Mouse (Mus musculus): ENCODE results near the gene Aatf. TPM values are rescaled to one million over a fixed set of nuclear protein-coding genes. Genes with fewer than 3 reads are reported as not detected.
A peak's percentile ranks its signal among the peaks of the same experiment; 100 is the strongest.

Aatf gene
- polyA plus RNA-seq, 1 experiment from 2014 or later: 56.9 TPM

DNA sequence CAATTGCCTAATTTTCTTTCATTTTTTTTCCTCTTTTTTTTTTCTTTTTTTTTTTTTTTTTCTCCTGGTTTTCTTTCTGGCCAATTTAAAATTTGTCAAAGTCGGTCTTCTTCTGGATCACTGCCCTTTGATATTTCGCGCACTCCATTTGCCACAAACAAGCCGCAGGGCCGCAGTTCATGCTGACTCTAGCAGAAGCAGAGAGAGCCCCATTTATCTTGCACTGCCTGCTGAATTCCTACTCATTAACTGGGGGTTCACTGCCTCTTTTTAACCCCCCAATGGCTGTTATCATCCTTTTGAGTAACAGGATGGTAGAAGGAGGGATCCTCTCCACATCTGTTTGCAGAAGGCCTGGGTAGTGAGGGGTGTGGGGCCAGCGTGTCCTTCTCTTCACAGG is 129.4 kb downstream of the Aatf start:
- no peak for ATAC-seq (ENCODE audit: low FRiP score)
- no peak overlapping the region for H3K9ac ChIP-seq
- H3K4me1 ChIP-seq (replicated peaks): peaks cover 43% of the 10 kb centered on the region
- WGBS: 39% methylated on average over 6 of the region's 6 CpGs
- H3K27ac ChIP-seq: peak overlapping the region; percentile 72
- H3K4me3 ChIP-seq: no peak overlapping the region
- H3K9me3 ChIP-seq: no peaks in the 10 kb centered on the region
- no peaks in the 10 kb centered on the region; the same call in 1 of the 2 replicates for H3K36me3 ChIP-seq
- no peak overlapping the region for H3K4me2 ChIP-seq
- H3K27me3 ChIP-seq: no peaks in the 10 kb centered on the region

- peaks cover 35% of the 10 kb centered on the region for H3K4me1 ChIP-seq (replicated peaks)
- no peak overlapping the region for H3K4me2 ChIP-seq
- no peak overlapping the region for H3K9ac ChIP-seq
- H3K9me3 ChIP-seq: no peaks in the 10 kb centered on the region
- H3K27ac ChIP-seq: peak overlapping the region; percentile 72
- ATAC-seq (ENCODE audit: low FRiP score): no peak
- no peaks in the 10 kb centered on the region; the same call in 1 of the 2 replicates for H3K36me3 ChIP-seq
- 30% methylated on average over 13 of the region's 13 CpGs for WGBS
- no peak overlapping the region for H3K4me3 ChIP-seq
- H3K27me3 ChIP-seq: no peaks in the 10 kb centered on the region
Observed at GRCm38 (mm10) chr11:84382450-84382849, 130.9 kb downstream of the Aatf start.

DNA sequence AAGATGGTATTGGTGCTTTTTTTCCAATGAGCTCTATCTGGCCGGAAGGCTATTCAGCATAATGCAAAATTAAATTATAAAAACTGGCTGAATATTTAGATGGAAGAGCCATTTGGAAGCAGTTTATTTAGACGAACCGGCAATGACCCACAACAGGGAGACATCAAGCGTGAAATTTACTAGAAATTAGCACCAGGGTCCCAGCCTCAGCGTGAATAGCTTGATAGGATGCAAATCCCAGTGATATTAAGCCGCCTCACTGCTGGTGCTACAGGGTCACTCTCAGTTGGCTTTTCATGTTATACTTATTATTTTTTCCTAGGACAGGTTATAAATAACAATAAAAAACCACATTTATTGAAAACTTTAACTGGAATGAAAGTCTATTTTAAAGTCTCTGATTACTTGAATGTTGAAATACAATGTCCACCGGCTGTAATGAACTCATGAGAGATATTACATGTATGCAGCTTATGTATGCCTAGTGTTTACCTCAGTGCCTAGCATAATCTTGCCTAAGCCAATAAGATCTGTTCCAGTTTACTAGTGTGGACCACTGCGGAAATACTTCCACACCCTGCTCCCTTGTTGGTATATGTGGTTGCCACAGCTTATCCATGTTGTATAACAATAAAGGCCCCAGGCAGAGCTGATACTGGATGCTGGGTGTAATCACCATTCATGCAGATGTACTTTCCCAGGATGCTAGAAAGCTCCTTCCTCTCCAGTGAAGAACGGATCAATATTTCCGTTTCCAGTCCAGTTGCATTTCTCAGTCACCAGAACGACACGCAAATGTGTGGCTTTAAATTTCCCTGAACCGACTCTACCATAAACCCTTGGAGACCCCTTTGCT is 136.6 kb downstream of the Aatf start:
- ATAC-seq (ENCODE audit: low FRiP score): no peak

GRCm38 (mm10) chr11:84375951-84376496 is 137.3 kb downstream of the Aatf start:
- no peak overlapping the region for H3K4me3 ChIP-seq
- no peaks in the 10 kb centered on the region for H3K27me3 ChIP-seq
- H3K4me2 ChIP-seq: no peak overlapping the region
- peak overlapping the region; percentile 87 for H3K27ac ChIP-seq
- H3K9me3 ChIP-seq: no peaks in the 10 kb centered on the region
- H3K9ac ChIP-seq: no peak overlapping the region
- ATAC-seq (ENCODE audit: low FRiP score): 0 out of 2 replicates have a peak, but pooled peaks have one; percentile 28
- peaks cover 12% of the 10 kb centered on the region for H3K4me1 ChIP-seq (replicated peaks)
- H3K36me3 ChIP-seq: peaks cover 18% of the 10 kb centered on the region; the same call in 1 of the 2 replicates
- 25% methylated on average over 3 of the region's 3 CpGs for WGBS

More for the DNA sequence above, 136.6 kb downstream of the Aatf start:
- Histone ChIP-seq H3K4me3 (no peak overlapping the region), H3K9ac (no peak overlapping the region), H3K4me1 (replicated peaks) (peaks cover 14% of the 10 kb centered on the region), H3K27me3 (no peaks in the 10 kb centered on the region), H3K9me3 (no peaks in the 10 kb centered on the region), H3K27ac (peak overlapping the region; percentile 87), H3K36me3 (peaks cover 15% of the 10 kb centered on the region), H3K4me2 (no peak overlapping the region)
- 52% methylated on average over 13 of the region's 13 CpGs for WGBS

GRCm38 (mm10) chr11:84373122-84373521 is 140.2 kb downstream of the Aatf start:
- WGBS: 76% methylated on average over 4 of the region's 4 CpGs
- peaks cover 17% of the 10 kb centered on the region for H3K4me1 ChIP-seq (replicated peaks)
- no peaks in the 10 kb centered on the region for H3K27me3 ChIP-seq
- no peak overlapping the region for H3K9ac ChIP-seq
- no peak overlapping the region for H3K4me2 ChIP-seq
- H3K9me3 ChIP-seq: no peaks in the 10 kb centered on the region
- ATAC-seq (ENCODE audit: low FRiP score): no peak
- no peak overlapping the region for H3K4me3 ChIP-seq
- peak overlapping the region; percentile 60 for H3K27ac ChIP-seq
- H3K36me3 ChIP-seq: peaks cover 18% of the 10 kb centered on the region; the same call in 1 of the 2 replicates

Other genes starting within 250 kb of the Aatf start
- gene Lhx1, start 12.0 kb upstream of the Aatf start, polyA plus RNA-seq (2015; fragmentation: Nextera tagmentation; extraction: Ambion mirVana): 64.6 and 67.7 TPM in 2 replicates